Mouse (Mus musculus): ENCODE data around the gene Trmt2a.
"Not testable (repeated sequence)": the region's sequence is repeated elsewhere in the genome, so short reads cannot be mapped to it uniquely, and the experiment has no call there.

Gene Trmt2a

GRCm38 (mm10) chr16:18253866-18254265 is 5.4 kb downstream of the Trmt2a start:
- in situ Hi-C loops (cut with MboI; ENCODE audit: low pct_unique_long_range_greater_than_20kb in 1 of 2, low sequenced_read_pairs in 2 of 2, unreplicated experiment in 1 of 2): loop anchor here in 1 of 2 experiments (25.0 kb wide), 1 partner anchor 1367 kb away; the partner anchor contains the start of gene Ppm1f

GRCm38 (mm10) chr16:18258221-18258620 is 9.7 kb downstream of the Trmt2a start, which contains the start of gene Gm49776:
Gene Gm49776, minus strand, starts transcription at chr16:18258321.
- in situ Hi-C loops (cut with MboI; ENCODE audit: low pct_unique_long_range_greater_than_20kb in 1 of 2, low sequenced_read_pairs in 2 of 2, unreplicated experiment in 1 of 2): loop anchor here in 1 of 2 experiments (25.0 kb wide), 1 partner anchor 1371 kb away; the partner anchor contains the start of gene Ppm1f

- in situ Hi-C loops (cut with MboI; ENCODE audit: low pct_unique_long_range_greater_than_20kb in 1 of 2, low sequenced_read_pairs in 2 of 2, unreplicated experiment in 1 of 2): loop anchor here in 1 of 2 experiments (10.0 to 25.0 kb wide), 2 partner anchors 480 to 1378 kb away; partner anchors contain the start of gene Ppm1f
Observed at GRCm38 (mm10) chr16:18265024-18265423, 16.5 kb downstream of the Trmt2a start.

- in situ Hi-C loops (cut with MboI; ENCODE audit: low pct_unique_long_range_greater_than_20kb in 1 of 2, low sequenced_read_pairs in 2 of 2, unreplicated experiment in 1 of 2): loop anchor here in 1 of 2 experiments (10.0 to 25.0 kb wide), 2 partner anchors 483 to 1381 kb away; partner anchors contain the start of gene Ppm1f
Observed at GRCm38 (mm10) chr16:18268182-18268581, 19.7 kb downstream of the Trmt2a start.

- in situ Hi-C loops (cut with MboI; ENCODE audit: low pct_unique_long_range_greater_than_20kb in 1 of 2, low sequenced_read_pairs in 2 of 2, unreplicated experiment in 1 of 2): no loop called here
Observed at GRCm38 (mm10) chr16:18275166-18275565, 26.7 kb downstream of the Trmt2a start.

GRCm38 (mm10) chr16:18288166-18288565 is 39.7 kb downstream of the Trmt2a start:
- in situ Hi-C loops (cut with MboI; ENCODE audit: low pct_unique_long_range_greater_than_20kb in 1 of 2, low sequenced_read_pairs in 2 of 2, unreplicated experiment in 1 of 2): no loop called here

- in situ Hi-C loops (cut with MboI; ENCODE audit: low pct_unique_long_range_greater_than_20kb in 1 of 2, low sequenced_read_pairs in 2 of 2, unreplicated experiment in 1 of 2): no loop called here
Observed at GRCm38 (mm10) chr16:18288581-18289061, 40.1 kb downstream of the Trmt2a start.

- in situ Hi-C loops (cut with MboI; ENCODE audit: low pct_unique_long_range_greater_than_20kb in 1 of 2, low sequenced_read_pairs in 2 of 2, unreplicated experiment in 1 of 2): no loop called here
Observed at GRCm38 (mm10) chr16:18289067-18289588, 40.6 kb downstream of the Trmt2a start, which contains the start of gene Dgcr8. Gene Dgcr8, minus strand, starts transcription at chr16:18289246.

- in situ Hi-C loops (cut with MboI; ENCODE audit: low pct_unique_long_range_greater_than_20kb in 1 of 2, low sequenced_read_pairs in 2 of 2, unreplicated experiment in 1 of 2): not testable (repeated sequence)
Observed at GRCm38 (mm10) chr16:18289614-18290013, 41.1 kb downstream of the Trmt2a start.
